Mouse (Mus musculus) forebrain, postnatal 0 days (tissue): ENCODE measurements around the gene Pef1. TPM values are rescaled to one million over a fixed set of nuclear protein-coding genes. Genes with fewer than 3 reads are reported as not detected.

Source experiments
- ATAC-seq: fragments of 200-750 bp; cut with Nextera tagmentation; 2 replicates; pipeline ENCODE4 v1.8.0; 2017; ENCODE audit warnings: mild to moderate bottlenecking, moderate library complexity
- DNase-seq: peaks from one replicate; pipeline ENCODE4 v3.0.0-alpha.2; 2015
- H3K27ac ChIP-seq: fragments of 300-500 bp; sonication (generic); 2 replicates; pipeline ENCODE4 v1.5.1; 2014; ENCODE audit warnings: low read depth, mild to moderate bottlenecking, antibody characterized with exemption, low read length, moderate library complexity, mixed read lengths
- H3K27me3 ChIP-seq: fragments of 300-500 bp; sonication (generic); 2 replicates; pipeline ENCODE4 v1.6.1; 2014; ENCODE audit warnings: mild to moderate bottlenecking, low read length, mixed read lengths; ENCODE audit not compliant: insufficient read depth
- H3K36me3 ChIP-seq: fragments of 300-500 bp; sonication (generic); 2 replicates; pipeline ENCODE4 v1.6.1; 2014; ENCODE audit warnings: mild to moderate bottlenecking, moderate library complexity; ENCODE audit not compliant: insufficient read depth
- H3K4me1 ChIP-seq: fragments of 300-500 bp; sonication (generic); 2 replicates; pipeline ENCODE4 v1.6.1; 2014; ENCODE audit warnings: antibody characterized with exemption; ENCODE audit not compliant: insufficient read depth
- H3K4me2 ChIP-seq: fragments of 300-500 bp; sonication (generic); 2 replicates; pipeline ENCODE4 v1.6.1; 2014; ENCODE audit warnings: low read depth, mild to moderate bottlenecking, moderate library complexity
- H3K4me3 ChIP-seq: fragments of 300-500 bp; sonication (generic); 2 replicates; pipeline ENCODE4 v1.5.1; 2014; ENCODE audit warnings: low read depth, low read length, mixed read lengths
- H3K9ac ChIP-seq: fragments of 300-500 bp; sonication (generic); 2 replicates; pipeline ENCODE4 v1.6.1; 2014; ENCODE audit warnings: mild to moderate bottlenecking
- H3K9me3 ChIP-seq: fragments of 300-500 bp; sonication (generic); 2 replicates; pipeline ENCODE4 v1.6.1; 2016; ENCODE audit warnings: low read length
- CTCF ChIP-seq: sonication (generic); IDR thresholded peaks from 2 replicates; pipeline ENCODE4 v1.5.1; 2016; ENCODE audit warnings: antibody characterized with exemption, control low read depth, low read depth
- WGBS: fragments of 180-500 bp; shearing (Covaris S2); extraction: QIAGEN DNeasy Blood & Tissue Kit; methylation state at CpG from one replicate; pipeline ENCODE4 v1.1.7; 2014; 5-methylcytosine and 5-hydroxymethylcytosine counted together
- polyA plus RNA-seq: library from polyadenylated mRNA; unstranded; fragments of >200 nt; fragmentation: Nextera tagmentation; extraction: Ambion mirVana; gene quantifications from 2 replicates; pipeline ENCODE4 v1.2.1, GENCODE M21; 2015
- total RNA-seq: library from RNA; depleted of rRNA; stranded (reverse); fragments of >200 nt; gene quantifications from 2 replicates; pipeline ENCODE4 v1.2.3, GENCODE M21; 2014

Gene Pef1
- total and polyA plus RNA-seq, 2 experiments from 2014 or later = 51.6 to 58.5 TPM

GRCm38 (mm10) chr4:130124110-130124509 lies 21.8 kb downstream of the Pef1 start:
- WGBS = 91% methylated on average over 4 of the region's 4 CpGs
- no peaks in the 10 kb centered on the region for H3K27me3 ChIP-seq
- no peak for TF ChIP-seq CTCF
- H3K4me2 ChIP-seq = no peak overlapping the region
- H3K9me3 ChIP-seq = no peaks in the 10 kb centered on the region
- peaks cover 59% of the 10 kb centered on the region for H3K36me3 ChIP-seq
- H3K9ac ChIP-seq = no peak overlapping the region
- H3K27ac ChIP-seq = no peak overlapping the region
- ATAC-seq (no peak), DNase-seq (no peak)
- no peaks in the 10 kb centered on the region for H3K4me1 ChIP-seq
- H3K4me3 ChIP-seq = no peak overlapping the region

GRCm38 (mm10) chr4:130125164-130125563 lies 22.8 kb downstream of the Pef1 start:
- H3K9ac ChIP-seq = no peak overlapping the region
- H3K4me2 ChIP-seq = no peak overlapping the region
- WGBS = 87% methylated on average over 6 of the region's 6 CpGs
- no peak overlapping the region for H3K27ac ChIP-seq
- no peaks in the 10 kb centered on the region for H3K9me3 ChIP-seq
- H3K36me3 ChIP-seq = peaks cover 59% of the 10 kb centered on the region
- ATAC-seq = no peak
- no peaks in the 10 kb centered on the region for H3K27me3 ChIP-seq
- no peak overlapping the region for H3K4me3 ChIP-seq
- DNase-seq = no peak
- H3K4me1 ChIP-seq = no peaks in the 10 kb centered on the region
- TF ChIP-seq CTCF = no peak

DNA sequence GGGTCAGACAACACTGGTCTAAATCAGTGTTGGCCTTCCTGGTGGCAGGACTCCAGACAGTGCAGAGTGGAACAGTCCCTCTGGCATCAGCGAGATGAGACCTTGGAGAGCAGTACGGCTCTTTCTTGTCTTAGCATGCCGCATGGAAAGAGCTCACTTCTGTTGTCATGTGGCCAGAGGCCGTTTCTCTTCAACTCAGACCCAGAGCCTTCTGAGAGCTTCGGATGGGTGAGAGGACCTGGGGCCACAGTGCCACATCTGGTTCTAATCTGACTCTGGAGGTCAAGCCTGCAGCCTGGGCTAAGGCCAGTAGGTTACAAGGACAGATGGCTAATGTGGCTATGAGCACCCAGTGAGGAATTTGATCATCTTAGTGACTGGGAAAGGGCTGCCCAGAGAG lies 23.6 kb downstream of the Pef1 start:
- no peak overlapping the region for H3K4me3 ChIP-seq
- no peaks in the 10 kb centered on the region for H3K27me3 ChIP-seq
- peaks cover 59% of the 10 kb centered on the region for H3K36me3 ChIP-seq
- 83% methylated on average over 5 of the region's 5 CpGs for WGBS
- no peak overlapping the region for H3K4me2 ChIP-seq
- no peak overlapping the region for H3K9ac ChIP-seq
- no peak for TF ChIP-seq CTCF
- H3K4me1 ChIP-seq = no peaks in the 10 kb centered on the region
- DNase-seq (no peak), ATAC-seq (no peak)
- no peaks in the 10 kb centered on the region for H3K9me3 ChIP-seq
- H3K27ac ChIP-seq = no peak overlapping the region

GRCm38 (mm10) chr4:130128907-130129306 lies 26.5 kb downstream of the Pef1 start:
- H3K4me2 ChIP-seq = no peak overlapping the region
- no peak for DNase-seq
- 89% methylated on average over 5 of the region's 5 CpGs for WGBS
- H3K9me3 ChIP-seq = no peaks in the 10 kb centered on the region
- no peak overlapping the region for H3K9ac ChIP-seq
- TF ChIP-seq CTCF = no peak
- peaks cover 34% of the 10 kb centered on the region for H3K36me3 ChIP-seq
- no peaks in the 10 kb centered on the region for H3K27me3 ChIP-seq
- no peaks in the 10 kb centered on the region for H3K4me1 ChIP-seq
- ATAC-seq = no peak
- no peak overlapping the region for H3K27ac ChIP-seq
- no peak overlapping the region for H3K4me3 ChIP-seq

GRCm38 (mm10) chr4:130130082-130130481 lies 27.7 kb downstream of the Pef1 start:
- 64% methylated on average over 10 of the region's 10 CpGs for WGBS
- H3K27me3 ChIP-seq = no peaks in the 10 kb centered on the region
- H3K9ac ChIP-seq = no peak overlapping the region
- H3K9me3 ChIP-seq = no peaks in the 10 kb centered on the region
- DNase-seq (no peak), ATAC-seq (no peak)
- no peak overlapping the region for H3K4me2 ChIP-seq
- no peak overlapping the region for H3K27ac ChIP-seq
- H3K4me3 ChIP-seq = no peak overlapping the region
- peaks cover 28% of the 10 kb centered on the region for H3K36me3 ChIP-seq
- no peaks in the 10 kb centered on the region for H3K4me1 ChIP-seq
- no peak for TF ChIP-seq CTCF

- Histone ChIP-seq H3K27ac (no peak overlapping the region), H3K4me3 (no peak overlapping the region), H3K9me3 (no peaks in the 10 kb centered on the region), H3K36me3 (peaks cover 21% of the 10 kb centered on the region), H3K4me1 (no peaks in the 10 kb centered on the region), H3K27me3 (no peaks in the 10 kb centered on the region), H3K9ac (no peak overlapping the region), H3K4me2 (no peak overlapping the region)
- DNase-seq (no peak), ATAC-seq (no peak)
- TF ChIP-seq CTCF = no peak
- WGBS = 53% methylated on average over 13 of the region's 13 CpGs
Measured at GRCm38 (mm10) chr4:130130641-130131350, 28.4 kb downstream of the Pef1 start.

GRCm38 (mm10) chr4:130131448-130132105 lies 29.2 kb downstream of the Pef1 start:
- no peak for ATAC-seq
- Histone ChIP-seq H3K9me3 (no peaks in the 10 kb centered on the region), H3K9ac (no peak overlapping the region), H3K27ac (no peak overlapping the region), H3K4me2 (no peak overlapping the region), H3K4me1 (no peaks in the 10 kb centered on the region), H3K36me3 (peaks cover 13% of the 10 kb centered on the region; the same call in 1 of the 2 replicates), H3K4me3 (no peak overlapping the region), H3K27me3 (no peaks in the 10 kb centered on the region)
- no peak for DNase-seq
- WGBS = 82% methylated on average over 7 of the region's 7 CpGs
- no peak for TF ChIP-seq CTCF
